Mouse (Mus musculus) liver, postnatal 0 days (tissue): ENCODE results near the gene Ppargc1a. TPM values are rescaled to one million over a fixed set of nuclear protein-coding genes. Genes with fewer than 3 reads are reported as not detected.

Experiments
- ATAC-seq: fragments of 200-750 bp; cut with Nextera tagmentation; 2 replicates; pipeline ENCODE4 v1.8.0; 2017; ENCODE audit warnings: mild to moderate bottlenecking, moderate library complexity
- DNase-seq: peaks from one replicate; pipeline ENCODE4 v3.0.0-alpha.2; 2016
- H3K27ac ChIP-seq: fragments of 300-500 bp; sonication (generic); 2 replicates; pipeline ENCODE4 v1.5.1; 2014; ENCODE audit warnings: antibody characterized with exemption, moderate library complexity, mild to moderate bottlenecking, low read depth
- H3K27me3 ChIP-seq: fragments of 300-500 bp; sonication (generic); 2 replicates; pipeline ENCODE4 v1.6.1; 2014; ENCODE audit warnings: low read length, control low read depth, mixed read lengths; ENCODE audit not compliant: insufficient read depth
- H3K36me3 ChIP-seq: fragments of 300-500 bp; sonication (generic); replicated peaks from 2 replicates; pipeline ENCODE4 v1.6.1; 2014; ENCODE audit warnings: mild to moderate bottlenecking, control low read depth, low read length, moderate library complexity, mixed read lengths; ENCODE audit not compliant: insufficient read depth
- H3K4me1 ChIP-seq: fragments of 300-500 bp; sonication (generic); 2 replicates; pipeline ENCODE4 v1.6.1; 2014; ENCODE audit warnings: antibody characterized with exemption, mild to moderate bottlenecking, control low read depth; ENCODE audit not compliant: insufficient read depth
- H3K4me2 ChIP-seq: fragments of 300-500 bp; sonication (generic); 2 replicates; pipeline ENCODE4 v1.6.1; 2014; ENCODE audit warnings: low read depth, mild to moderate bottlenecking, low read length, moderate library complexity, mixed read lengths
- H3K4me3 ChIP-seq: fragments of 300-500 bp; sonication (generic); 2 replicates; pipeline ENCODE4 v1.5.1; 2014; ENCODE audit warnings: low read depth, low read length
- H3K9ac ChIP-seq: fragments of 300-500 bp; sonication (generic); replicated peaks from 2 replicates; pipeline ENCODE4 v1.6.1; 2014; ENCODE audit warnings: mild to moderate bottlenecking, moderate library complexity
- H3K9me3 ChIP-seq: fragments of 300-500 bp; sonication (generic); 2 replicates; pipeline ENCODE4 v1.6.1; 2016; ENCODE audit warnings: mild to moderate bottlenecking, control low read depth, low read length, mixed read lengths
- CTCF ChIP-seq: sonication (generic); IDR thresholded peaks from 2 replicates; pipeline ENCODE4 v1.5.1; 2016; ENCODE audit warnings: antibody characterized with exemption, low read depth
- EP300 ChIP-seq: IDR thresholded peaks from 2 replicates; pipeline ENCODE4 v1.6.1; 2016; ENCODE audit warnings: antibody characterized with exemption, low read depth, mild to moderate bottlenecking
- WGBS: fragments of 180-500 bp; shearing (Covaris S2); extraction: QIAGEN DNeasy Blood & Tissue Kit; methylation state at CpG from one replicate; pipeline ENCODE4 v1.1.7; 2014; ENCODE audit not compliant: insufficient replicate concordance; 5-methylcytosine and 5-hydroxymethylcytosine counted together
- polyA plus RNA-seq: library from polyadenylated mRNA; unstranded; fragments of >200 nt; fragmentation: Nextera tagmentation; extraction: Ambion mirVana; gene quantifications from 2 replicates; pipeline ENCODE4 v1.2.1, GENCODE M21; 2015

Gene Ppargc1a
- polyA plus RNA-seq, 1 experiment from 2014 or later = 7.1 TPM

DNA sequence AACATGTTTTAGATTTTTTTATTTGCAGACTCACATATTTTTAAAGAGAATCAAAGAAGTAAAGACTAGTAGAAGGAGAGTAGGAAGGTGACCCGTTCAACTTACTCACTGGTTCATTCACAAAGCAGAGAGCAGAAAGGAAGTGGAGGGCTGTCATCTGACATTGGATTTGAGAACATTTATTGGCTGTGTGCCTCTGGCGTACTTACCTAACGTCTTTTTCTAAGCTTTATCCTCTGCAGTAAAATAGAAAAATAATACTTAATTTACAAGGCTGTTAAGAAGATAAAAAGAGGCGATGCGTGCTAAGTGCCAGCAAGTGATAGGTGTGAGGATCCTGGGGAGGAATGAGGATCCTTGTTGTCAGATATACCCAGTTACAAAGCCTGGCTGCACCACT lies 24.7 kb upstream of the Ppargc1a start:
- Histone ChIP-seq H3K4me2 (0 out of 2 replicates have a peak overlapping the region, but pooled peaks have one; percentile 8), H3K4me1 (no peaks in the 10 kb centered on the region), H3K4me3 (no peak overlapping the region), H3K9me3 (no peaks in the 10 kb centered on the region), H3K27me3 (no peaks in the 10 kb centered on the region), H3K27ac (peak overlapping the region; percentile 35; the same call in 1 of the 2 replicates), H3K9ac (no peak overlapping the region), H3K36me3 (no peaks in the 10 kb centered on the region)
- TF ChIP-seq EP300 (peak; percentile 1; the same call in 1 of the 2 replicates), CTCF (no peak)
- 44% methylated on average over 5 of the region's 5 CpGs for WGBS
- no peak for DNase-seq
- ATAC-seq = peak; percentile 38

DNA sequence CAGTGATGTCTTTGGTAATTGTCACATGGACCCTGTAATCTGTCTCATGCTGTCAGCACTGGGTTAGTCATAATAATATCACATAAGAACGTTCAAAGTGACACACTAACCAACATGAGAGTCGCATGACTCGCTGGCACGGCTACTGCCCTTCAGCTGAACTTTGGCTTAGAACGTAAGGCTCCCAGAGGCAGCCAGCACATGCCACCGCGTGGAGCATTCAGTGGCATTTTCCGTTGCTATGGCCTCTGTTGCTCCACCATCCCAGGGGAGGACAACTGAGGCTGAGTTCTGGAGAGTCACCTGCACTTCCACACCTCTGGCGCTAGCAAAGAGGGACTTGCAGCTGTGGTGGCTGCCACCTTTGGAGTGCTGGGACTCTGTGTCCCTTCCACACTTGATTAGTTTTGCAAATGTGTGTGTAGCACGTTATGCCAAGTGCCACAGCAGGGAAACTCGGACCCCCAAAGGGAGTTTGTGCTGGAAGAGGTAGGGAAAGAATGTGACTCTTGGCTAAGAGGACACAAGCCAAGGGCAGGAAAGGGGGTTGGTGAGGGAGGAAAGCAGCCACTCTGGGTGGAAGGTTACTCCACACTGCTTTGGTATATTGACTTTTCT lies 24.1 kb upstream of the Ppargc1a start:
- Histone ChIP-seq H3K4me2 (0 out of 2 replicates have a peak overlapping the region, but pooled peaks have one; percentile 8), H3K9me3 (no peaks in the 10 kb centered on the region), H3K4me1 (no peaks in the 10 kb centered on the region), H3K9ac (no peak overlapping the region), H3K27ac (peak overlapping the region; percentile 41), H3K4me3 (no peak overlapping the region), H3K36me3 (no peaks in the 10 kb centered on the region), H3K27me3 (no peaks in the 10 kb centered on the region)
- peak; percentile 95 for ATAC-seq
- TF ChIP-seq EP300 = peak; percentile 28
- no peak for TF ChIP-seq CTCF
- WGBS = 36% methylated on average over 11 of the region's 11 CpGs
- DNase-seq = peak; percentile 64

DNA sequence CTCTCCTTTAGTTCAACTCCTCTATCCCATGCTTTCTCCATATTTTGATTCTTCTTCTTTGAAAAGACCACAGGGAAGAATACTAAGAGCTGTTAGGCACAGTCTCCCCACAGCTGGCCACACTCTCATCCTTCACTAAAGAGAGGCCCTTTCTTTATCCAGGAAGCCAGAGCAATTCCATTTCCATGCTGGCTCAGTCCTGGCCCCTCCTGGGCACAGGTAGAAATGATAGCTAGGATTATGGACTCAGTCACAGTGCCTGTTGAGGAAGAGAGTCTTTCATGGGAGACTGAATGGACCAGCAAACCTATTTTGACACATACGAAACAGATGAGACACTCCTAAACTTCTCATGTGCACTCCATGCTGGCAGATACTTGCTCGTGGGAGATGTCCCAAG lies 18.7 kb upstream of the Ppargc1a start:
- WGBS = 80% methylated on average over 2 of the region's 2 CpGs
- DNase-seq (no peak), ATAC-seq (peak; percentile 61)

DNA sequence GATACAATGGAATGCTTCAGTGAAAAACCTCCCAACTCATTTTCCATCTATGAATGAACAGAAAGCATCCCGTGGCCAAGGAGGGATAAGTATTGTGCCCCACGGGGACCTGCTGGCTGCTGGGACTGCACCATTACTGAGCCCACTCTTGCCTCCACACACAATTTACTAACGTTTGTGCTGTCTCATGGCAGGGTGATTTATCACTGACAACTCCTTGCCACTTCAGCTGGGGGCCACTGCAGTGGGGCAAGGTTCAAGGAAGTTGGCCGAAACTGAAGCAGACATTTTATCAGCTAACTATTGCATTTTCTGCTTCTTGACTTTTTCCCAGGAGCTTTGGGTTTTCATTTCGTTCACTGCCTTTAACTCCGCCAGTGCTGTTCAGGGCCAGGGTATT lies 17.5 kb upstream of the Ppargc1a start:
- 22% methylated on average over 6 of the region's 6 CpGs for WGBS
- ATAC-seq (no peak), DNase-seq (no peak)
- no peaks in the 10 kb centered on the region for H3K36me3 ChIP-seq
- no peak overlapping the region for H3K4me2 ChIP-seq
- no peak overlapping the region for H3K4me3 ChIP-seq
- H3K27ac ChIP-seq = no peak overlapping the region
- H3K9me3 ChIP-seq = no peaks in the 10 kb centered on the region
- no peak overlapping the region for H3K9ac ChIP-seq
- no peaks in the 10 kb centered on the region for H3K27me3 ChIP-seq
- TF ChIP-seq EP300 = no peak
- no peak for TF ChIP-seq CTCF
- H3K4me1 ChIP-seq = no peaks in the 10 kb centered on the region

More for the DNA sequence above, 18.7 kb upstream of the Ppargc1a start:
- Histone ChIP-seq H3K9me3 (no peaks in the 10 kb centered on the region), H3K4me3 (no peak overlapping the region), H3K4me2 (no peak overlapping the region), H3K27me3 (no peaks in the 10 kb centered on the region), H3K4me1 (no peaks in the 10 kb centered on the region), H3K27ac (no peak overlapping the region), H3K9ac (no peak overlapping the region), H3K36me3 (no peaks in the 10 kb centered on the region)
- TF ChIP-seq EP300 = no peak
- peak; percentile 43 for TF ChIP-seq CTCF

DNA sequence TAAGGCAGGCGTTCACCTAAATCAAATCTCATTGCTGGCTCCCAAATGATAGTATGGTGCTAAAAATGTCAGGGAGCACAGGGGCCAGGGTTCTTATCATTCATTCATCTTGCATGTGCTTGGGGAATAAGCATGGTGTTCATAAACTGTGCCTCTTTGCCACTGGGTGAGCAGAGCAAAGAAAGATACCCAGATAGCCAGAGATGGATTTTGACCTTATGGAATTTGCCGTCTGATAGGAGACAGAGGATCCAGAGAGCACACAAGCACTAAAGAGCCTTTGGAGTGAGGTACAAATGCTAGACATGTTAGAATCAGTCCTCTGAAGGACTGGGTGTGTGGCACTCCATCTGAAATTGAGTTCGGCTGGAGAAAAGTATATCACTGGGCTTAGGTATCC lies 16.7 kb upstream of the Ppargc1a start:
- Histone ChIP-seq H3K27me3 (no peaks in the 10 kb centered on the region), H3K36me3 (no peaks in the 10 kb centered on the region), H3K4me3 (no peak overlapping the region), H3K27ac (no peak overlapping the region), H3K4me2 (no peak overlapping the region), H3K9me3 (no peaks in the 10 kb centered on the region), H3K9ac (no peak overlapping the region), H3K4me1 (no peaks in the 10 kb centered on the region)
- no peak for TF ChIP-seq EP300
- no peak for TF ChIP-seq CTCF
- no peak for DNase-seq
- 68% methylated on average over 3 of the region's 3 CpGs for WGBS
- ATAC-seq = no peak

DNA sequence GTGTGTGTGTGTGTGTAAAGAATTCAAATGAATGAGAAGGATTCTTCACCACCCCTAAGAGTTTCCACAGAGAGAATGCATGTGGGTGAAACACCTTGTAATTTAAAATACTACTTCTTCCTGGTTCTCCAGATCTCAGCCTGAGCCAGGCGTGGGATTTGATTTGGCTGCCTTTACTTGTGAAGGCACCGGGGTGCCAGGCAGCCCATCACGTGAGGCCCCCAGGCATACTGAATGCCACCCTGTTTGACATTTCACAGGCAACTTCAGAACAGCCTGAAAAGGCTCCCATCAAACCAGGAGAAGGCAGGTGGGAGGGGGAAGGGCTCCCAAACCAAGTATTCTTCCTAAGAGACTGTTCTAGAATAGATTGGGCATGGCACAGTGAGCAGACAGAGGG lies 16.1 kb upstream of the Ppargc1a start:
- Histone ChIP-seq H3K4me3 (no peak overlapping the region), H3K4me1 (no peaks in the 10 kb centered on the region), H3K27ac (no peak overlapping the region), H3K9ac (no peak overlapping the region), H3K4me2 (no peak overlapping the region), H3K36me3 (no peaks in the 10 kb centered on the region), H3K27me3 (no peaks in the 10 kb centered on the region), H3K9me3 (no peaks in the 10 kb centered on the region)
- no peak for ATAC-seq
- 81% methylated on average over 3 of the region's 3 CpGs for WGBS
- TF ChIP-seq CTCF (no peak), EP300 (no peak)
- DNase-seq = no peak

- Histone ChIP-seq H3K4me2 (no peak overlapping the region), H3K9ac (no peak overlapping the region), H3K36me3 (no peaks in the 10 kb centered on the region), H3K27me3 (no peaks in the 10 kb centered on the region), H3K9me3 (no peaks in the 10 kb centered on the region), H3K4me1 (no peaks in the 10 kb centered on the region), H3K4me3 (no peak overlapping the region), H3K27ac (no peak overlapping the region)
- 34% methylated on average over 4 of the region's 4 CpGs for WGBS
- DNase-seq (no peak), ATAC-seq (no peak)
- TF ChIP-seq CTCF (no peak), EP300 (no peak)
Measured at GRCm38 (mm10) chr5:51583030-51583429, 15.5 kb upstream of the Ppargc1a start.
